Mouse (Mus musculus) cerebellum, adult 2 months (tissue): ENCODE measurements around the gene Castor1.

ENCODE experiments used
- CTCF ChIP-seq: fragments of 200-500 bp; IDR thresholded peaks from 2 replicates; pipeline ENCODE4 v1.5.1; 2011; ENCODE audit warnings: low read depth, mild to moderate bottlenecking, control low read depth, low read length, moderate library complexity, borderline replicate concordance; ENCODE audit not compliant: insufficient read depth
- POLR2A ChIP-seq: fragments of 200-500 bp; IDR thresholded peaks from 2 replicates; pipeline ENCODE4 v1.6.1; 2011; ENCODE audit warnings: low read length, control low read depth, borderline replicate concordance; ENCODE audit not compliant: insufficient read depth

DNA sequence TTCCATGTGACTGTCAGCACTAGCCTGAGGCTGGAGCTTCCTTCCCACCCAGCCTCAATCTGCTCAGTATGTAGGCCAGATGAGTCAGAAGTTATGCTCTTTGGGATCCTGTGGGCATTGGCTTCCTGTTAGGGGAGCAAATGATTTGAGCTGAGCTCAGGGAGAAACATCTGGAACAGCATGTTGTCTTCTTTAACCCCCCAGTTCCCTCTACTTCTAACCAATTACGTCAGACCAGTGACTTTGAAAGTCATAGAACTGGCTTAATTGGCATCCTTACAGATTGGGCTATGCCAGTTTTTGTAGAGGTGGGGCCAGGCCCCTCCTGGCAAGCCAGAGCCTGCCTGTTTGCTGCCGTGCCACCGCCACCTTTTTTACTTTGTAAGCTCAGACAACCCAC, 27.3 kb upstream of the Castor1 start:
- TF ChIP-seq POLR2A (no peak), CTCF (no peak)
